Mouse (Mus musculus): ENCODE data around the gene Dip2b.

GRCm38 (mm10) chr15:100123867-100124266 is 85.4 kb downstream of the Dip2b start:
- no peak for TF ChIP-seq CTCF (IDR thresholded peaks at IDR 0.05; ENCODE audit: borderline replicate concordance, insufficient read depth, low read depth, low read length)
- no peak for TF ChIP-seq POLR2A (IDR thresholded peaks at IDR 0.05; ENCODE audit: borderline replicate concordance, insufficient read depth, low read length)
